Mouse (Mus musculus): ENCODE measurements around the gene Cfap299. TPM values are rescaled to one million over a fixed set of nuclear protein-coding genes. Genes with fewer than 3 reads are reported as not detected.

Gene Cfap299
- polyA plus RNA-seq, 1 experiment from 2014 or later: 0.17 TPM

DNA sequence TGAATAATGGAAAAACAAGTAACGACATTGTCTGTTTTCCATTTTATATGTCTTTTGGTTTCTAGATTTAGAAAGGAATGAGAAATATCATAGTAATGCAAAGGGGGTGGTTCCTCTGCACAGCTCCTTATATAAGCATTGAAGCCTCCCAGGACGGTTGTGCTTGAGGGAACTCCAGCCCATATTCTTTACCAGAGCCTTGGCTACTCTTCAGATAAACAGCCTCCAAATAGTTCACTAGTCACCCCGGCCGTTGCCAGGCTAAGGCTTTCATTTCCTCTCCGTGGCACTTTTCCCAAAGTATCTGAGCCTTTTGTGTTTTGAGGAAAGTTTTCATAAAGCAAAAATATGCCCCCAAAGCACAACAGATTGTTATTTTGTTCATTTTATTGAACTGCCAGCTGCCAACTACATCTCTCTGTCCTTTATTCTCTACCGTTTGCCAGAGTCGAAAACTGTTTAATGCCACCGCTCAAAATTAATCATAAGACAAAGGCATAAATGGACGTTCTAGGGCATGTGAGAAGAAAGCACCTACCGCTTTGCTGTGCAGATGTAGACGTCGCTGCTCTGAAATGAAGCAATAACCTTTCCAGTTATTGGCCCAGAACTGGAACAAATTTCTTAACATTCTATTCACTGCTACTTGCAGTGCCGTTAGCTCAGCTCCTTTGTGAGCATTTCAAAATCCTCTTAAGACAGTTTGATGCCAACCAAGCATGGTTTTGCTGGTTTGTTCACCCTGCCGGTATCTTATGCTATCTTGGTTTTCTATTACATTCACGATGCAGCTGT lies 433.0 kb downstream of the Cfap299 start:
- H3K9me3 ChIP-seq: no peaks in the 10 kb centered on the region
- WGBS: 84% methylated on average over 15 of the region's 15 CpGs

DNA sequence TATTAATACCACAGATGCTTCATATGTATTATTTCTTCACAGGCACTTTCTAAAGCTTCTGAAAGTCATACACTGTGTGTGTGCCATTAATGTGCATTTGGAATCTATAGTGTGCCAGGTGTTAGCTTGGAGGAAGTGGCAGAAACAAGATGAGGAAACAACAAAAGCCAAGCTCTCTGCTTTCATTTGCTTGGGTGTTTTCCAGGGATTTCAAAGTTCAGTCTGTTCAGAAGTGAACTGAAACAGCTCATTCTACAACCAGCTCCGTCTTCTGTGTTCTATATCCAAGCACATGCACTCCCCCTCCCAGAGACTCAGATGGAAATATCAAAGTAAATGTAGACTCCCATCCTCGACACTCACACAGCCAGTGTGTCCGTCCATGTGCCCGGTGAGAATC lies 449.5 kb downstream of the Cfap299 start:
- H3K4me1 ChIP-seq: no peaks in the 10 kb centered on the region
- 87% methylated on average over 4 of the region's 4 CpGs for WGBS
- no peaks in the 10 kb centered on the region for H3K27me3 ChIP-seq (ENCODE audit: poor library complexity, severe bottlenecking)
- no peak overlapping the region for H3K27ac ChIP-seq
- H3K4me3 ChIP-seq: no peak overlapping the region
- no peak for DNase-seq (ENCODE audit: extremely low spot score, low spot score)
- H3K36me3 ChIP-seq (replicated peaks): no peaks in the 10 kb centered on the region
- H3K9me3 ChIP-seq: no peaks in the 10 kb centered on the region

More for the DNA sequence above, 433.0 kb downstream of the Cfap299 start:
- Histone ChIP-seq H3K4me1 (no peaks in the 10 kb centered on the region), H3K27ac (no peak overlapping the region), H3K27me3 (ENCODE audit: poor library complexity, severe bottlenecking) (no peaks in the 10 kb centered on the region), H3K4me3 (no peak overlapping the region), H3K36me3 (replicated peaks) (no peaks in the 10 kb centered on the region)
- DNase-seq (ENCODE audit: extremely low spot score, low spot score): no peak

DNA sequence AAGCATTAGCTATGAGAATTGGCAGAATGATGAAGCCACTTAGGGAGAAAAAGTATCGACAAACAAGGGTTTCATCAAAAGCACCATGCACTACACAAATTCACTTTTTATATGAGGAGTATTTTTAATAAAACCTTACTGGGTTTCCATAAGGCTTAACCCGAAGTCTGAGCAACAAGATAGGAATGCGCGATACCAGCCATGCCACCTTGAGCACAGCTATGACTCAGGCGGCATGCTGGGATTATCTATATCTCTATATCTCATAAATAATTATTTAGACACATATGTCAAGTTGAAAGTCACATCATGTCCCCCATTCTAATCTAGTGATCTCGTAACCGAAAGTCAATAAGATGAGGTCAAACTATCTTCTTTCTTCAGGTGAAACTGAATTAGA lies 453.0 kb downstream of the Cfap299 start:
- no peaks in the 10 kb centered on the region for H3K27me3 ChIP-seq (ENCODE audit: poor library complexity, severe bottlenecking)
- no peak overlapping the region for H3K27ac ChIP-seq
- no peaks in the 10 kb centered on the region for H3K4me1 ChIP-seq
- no peaks in the 10 kb centered on the region for H3K36me3 ChIP-seq (replicated peaks)
- H3K9me3 ChIP-seq: no peaks in the 10 kb centered on the region
- DNase-seq (ENCODE audit: extremely low spot score, low spot score): no peak
- H3K4me3 ChIP-seq: no peak overlapping the region
- WGBS: 97% methylated on average over 7 of the region's 7 CpGs

DNA sequence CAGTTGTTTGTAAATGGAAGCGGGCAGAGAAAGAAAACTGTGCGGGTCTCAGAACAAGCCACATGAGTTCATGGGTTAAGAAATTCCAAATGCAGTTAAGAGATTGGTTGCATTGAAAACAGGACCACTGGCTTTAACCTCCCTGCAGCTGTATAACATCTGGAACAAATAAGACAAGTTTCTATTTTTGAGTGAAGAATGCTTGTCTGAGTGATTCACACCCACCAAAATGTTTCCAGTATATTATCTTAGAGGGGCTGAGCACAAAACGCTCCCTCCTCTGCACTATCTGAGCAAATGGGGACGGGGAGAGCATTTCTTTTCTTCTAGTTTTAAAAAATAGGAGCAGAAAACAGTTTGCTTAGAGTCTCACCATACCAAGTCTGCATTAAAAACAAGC lies 458.6 kb downstream of the Cfap299 start:
- H3K36me3 ChIP-seq (replicated peaks): no peaks in the 10 kb centered on the region
- no peaks in the 10 kb centered on the region for H3K27me3 ChIP-seq (ENCODE audit: poor library complexity, severe bottlenecking)
- H3K4me1 ChIP-seq: no peaks in the 10 kb centered on the region
- WGBS: 74% methylated on average over 4 of the region's 4 CpGs
- DNase-seq (ENCODE audit: extremely low spot score, low spot score): no peak
- no peak overlapping the region for H3K27ac ChIP-seq
- no peaks in the 10 kb centered on the region for H3K9me3 ChIP-seq
- no peak overlapping the region for H3K4me3 ChIP-seq

DNA sequence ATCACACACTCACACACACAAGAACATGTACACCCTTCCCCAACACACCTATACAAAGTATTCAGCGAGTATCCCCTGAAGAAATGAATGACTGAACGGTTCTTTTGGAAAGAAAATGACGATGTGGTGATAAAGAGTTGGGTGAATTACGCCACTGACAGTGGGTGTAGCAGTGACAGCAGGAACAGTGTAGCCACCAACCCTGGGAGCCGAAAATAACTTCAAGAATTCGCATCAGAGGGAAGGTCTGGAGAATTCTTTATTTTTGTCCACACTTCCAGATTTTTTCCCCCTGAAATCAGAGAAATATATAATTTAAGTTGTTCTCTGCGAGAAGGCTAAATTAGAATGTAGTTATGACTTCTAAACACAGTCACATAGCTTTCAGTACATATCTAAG lies 459.5 kb downstream of the Cfap299 start:
- Histone ChIP-seq H3K36me3 (replicated peaks) (no peaks in the 10 kb centered on the region), H3K4me1 (no peaks in the 10 kb centered on the region), H3K9me3 (no peaks in the 10 kb centered on the region), H3K4me3 (no peak overlapping the region), H3K27ac (no peak overlapping the region), H3K27me3 (ENCODE audit: poor library complexity, severe bottlenecking) (no peaks in the 10 kb centered on the region)
- WGBS: 87% methylated on average over 7 of the region's 7 CpGs
- DNase-seq (ENCODE audit: extremely low spot score, low spot score): no peak

DNA sequence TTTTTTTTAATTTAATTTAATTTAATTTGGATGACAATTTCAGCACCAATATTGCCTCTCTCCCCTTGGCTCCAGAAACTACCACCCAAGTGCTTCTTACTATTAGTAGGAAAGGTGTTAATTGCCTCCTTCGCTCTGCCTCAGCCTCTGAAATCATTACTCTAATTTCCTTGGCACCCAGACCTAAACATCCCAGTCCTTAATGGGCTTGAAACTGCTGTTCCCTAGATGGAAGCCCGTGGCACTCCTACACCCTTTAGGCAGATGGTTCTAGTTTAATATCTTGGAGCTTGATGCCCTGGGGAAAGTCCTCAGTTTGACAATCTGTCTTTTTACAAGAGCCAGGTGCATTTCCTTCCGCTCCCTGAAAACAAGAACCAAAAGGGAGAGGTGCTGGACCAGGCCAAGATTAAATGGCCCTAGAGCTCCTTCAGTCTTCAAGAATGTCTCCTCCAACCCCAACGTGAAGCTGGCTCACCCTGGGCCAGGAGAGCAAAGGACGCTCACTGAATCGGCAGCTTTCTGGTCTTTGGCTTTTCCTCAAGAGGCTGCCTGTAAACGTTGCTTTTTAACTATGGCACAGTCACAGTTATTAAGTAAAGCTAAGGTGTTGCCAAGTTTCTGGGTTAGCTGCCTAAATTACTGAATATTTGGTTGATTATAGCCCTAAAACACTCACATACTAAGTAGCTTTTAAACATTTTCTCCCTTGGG lies 461.9 kb downstream of the Cfap299 start:
- no peaks in the 10 kb centered on the region for H3K9me3 ChIP-seq
- no peak for DNase-seq (ENCODE audit: extremely low spot score, low spot score)
- H3K27ac ChIP-seq: no peak overlapping the region
- no peaks in the 10 kb centered on the region for H3K27me3 ChIP-seq (ENCODE audit: poor library complexity, severe bottlenecking)
- no peaks in the 10 kb centered on the region for H3K4me1 ChIP-seq
- no peak overlapping the region for H3K4me3 ChIP-seq
- 65% methylated on average over 7 of the region's 7 CpGs for WGBS
- no peaks in the 10 kb centered on the region for H3K36me3 ChIP-seq (replicated peaks)

DNA sequence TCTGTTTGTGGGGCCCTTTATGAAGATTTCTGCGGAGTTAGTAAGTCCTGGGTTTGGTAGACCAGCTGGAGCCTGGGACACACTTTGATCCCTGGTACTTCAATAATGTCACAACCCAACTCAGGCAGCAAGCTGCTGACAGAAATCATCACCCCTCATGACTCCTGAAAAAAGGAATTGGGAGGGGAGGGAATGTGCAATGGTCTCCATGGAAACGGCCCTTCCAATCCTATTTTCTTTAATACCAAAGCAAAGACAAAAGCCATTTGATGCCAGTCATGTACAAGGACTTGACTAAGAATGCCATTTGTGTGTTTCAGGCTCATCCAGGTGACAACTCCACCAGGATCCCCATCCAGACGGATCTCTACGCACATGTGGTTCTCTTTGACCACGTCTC lies 472.4 kb downstream of the Cfap299 start:
- peaks cover 10% of the 10 kb centered on the region for H3K4me1 ChIP-seq
- H3K36me3 ChIP-seq (replicated peaks): no peaks in the 10 kb centered on the region
- 66% methylated on average over 5 of the region's 5 CpGs for WGBS
- no peak overlapping the region for H3K4me3 ChIP-seq
- no peaks in the 10 kb centered on the region for H3K27me3 ChIP-seq (ENCODE audit: poor library complexity, severe bottlenecking)
- no peaks in the 10 kb centered on the region for H3K9me3 ChIP-seq
- DNase-seq (ENCODE audit: extremely low spot score, low spot score): no peak
- no peak overlapping the region for H3K27ac ChIP-seq

DNA sequence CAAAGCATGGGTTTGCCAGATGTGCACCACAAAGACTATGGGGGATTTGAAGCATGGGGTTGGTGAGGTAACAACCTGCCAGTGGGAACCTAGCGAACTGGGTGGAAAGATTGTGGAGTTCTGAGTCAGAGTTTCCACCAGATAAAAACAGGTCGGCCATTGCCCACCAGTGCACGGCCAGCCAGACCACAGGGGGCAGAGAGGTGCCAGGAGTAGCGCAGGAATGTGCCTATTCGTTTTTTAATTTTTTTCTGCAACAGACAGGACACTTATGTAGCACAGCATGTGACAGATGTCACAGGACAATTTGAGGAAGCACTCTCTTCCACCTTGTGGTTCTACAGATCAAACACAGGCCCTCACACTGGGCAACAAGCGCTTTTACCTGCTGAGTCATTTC lies 475.7 kb downstream of the Cfap299 start:
- peaks cover 10% of the 10 kb centered on the region for H3K4me1 ChIP-seq
- H3K4me3 ChIP-seq: no peak overlapping the region
- H3K27ac ChIP-seq: no peak overlapping the region
- WGBS: 89% methylated on average over 6 of the region's 6 CpGs
- no peak for DNase-seq (ENCODE audit: extremely low spot score, low spot score)
- no peaks in the 10 kb centered on the region for H3K9me3 ChIP-seq
- H3K36me3 ChIP-seq (replicated peaks): no peaks in the 10 kb centered on the region
- no peaks in the 10 kb centered on the region for H3K27me3 ChIP-seq (ENCODE audit: poor library complexity, severe bottlenecking)

DNA sequence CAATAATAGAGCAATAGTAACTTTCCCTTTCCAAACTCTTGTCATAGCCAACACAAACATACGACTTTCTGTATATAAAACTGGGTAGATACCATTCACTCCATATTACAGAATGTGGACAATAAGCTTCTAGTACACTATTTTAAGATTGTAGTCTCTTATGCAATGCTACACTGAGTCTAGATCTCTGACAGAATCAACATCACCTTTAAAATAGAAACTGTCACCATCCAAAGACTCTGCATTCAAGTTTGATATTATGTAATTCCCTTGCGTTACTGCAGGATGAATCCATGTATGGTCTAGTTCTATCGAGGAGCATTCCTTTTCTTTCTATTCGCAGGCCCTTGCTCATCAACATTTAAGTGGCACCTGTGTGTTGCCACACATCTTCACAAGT lies 477.4 kb downstream of the Cfap299 start:
- 97% methylated on average over 4 of the region's 4 CpGs for WGBS
- H3K27ac ChIP-seq: no peak overlapping the region
- H3K4me3 ChIP-seq: no peak overlapping the region
- H3K27me3 ChIP-seq (ENCODE audit: poor library complexity, severe bottlenecking): no peaks in the 10 kb centered on the region
- H3K36me3 ChIP-seq (replicated peaks): no peaks in the 10 kb centered on the region
- H3K4me1 ChIP-seq: peaks cover 3% of the 10 kb centered on the region
- no peaks in the 10 kb centered on the region for H3K9me3 ChIP-seq
- DNase-seq (ENCODE audit: extremely low spot score, low spot score): no peak

DNA sequence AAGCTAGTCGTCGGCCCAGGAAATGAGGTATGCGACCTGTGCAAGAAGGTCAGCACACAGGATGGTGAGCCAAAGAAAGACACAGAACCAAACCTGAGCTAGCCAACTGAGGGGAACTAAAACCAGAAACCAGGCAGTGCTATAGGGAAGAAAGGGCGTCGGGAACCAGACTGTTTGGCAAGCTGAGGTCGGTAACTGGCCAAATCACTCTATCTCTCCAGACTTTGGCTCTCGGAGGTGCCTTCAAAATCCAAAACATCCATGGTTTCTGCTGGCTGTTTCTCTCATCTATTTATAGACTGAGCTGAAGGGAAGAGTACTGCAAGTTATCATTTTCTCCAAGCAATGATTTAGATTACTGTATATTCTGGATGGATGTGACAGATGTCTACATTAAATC lies 477.9 kb downstream of the Cfap299 start:
- H3K27ac ChIP-seq: no peak overlapping the region
- no peaks in the 10 kb centered on the region for H3K9me3 ChIP-seq
- H3K27me3 ChIP-seq (ENCODE audit: poor library complexity, severe bottlenecking): no peaks in the 10 kb centered on the region
- H3K36me3 ChIP-seq (replicated peaks): no peaks in the 10 kb centered on the region
- H3K4me1 ChIP-seq: no peaks in the 10 kb centered on the region
- no peak for DNase-seq (ENCODE audit: extremely low spot score, low spot score)
- H3K4me3 ChIP-seq: no peak overlapping the region
- 91% methylated on average over 7 of the region's 7 CpGs for WGBS

DNA sequence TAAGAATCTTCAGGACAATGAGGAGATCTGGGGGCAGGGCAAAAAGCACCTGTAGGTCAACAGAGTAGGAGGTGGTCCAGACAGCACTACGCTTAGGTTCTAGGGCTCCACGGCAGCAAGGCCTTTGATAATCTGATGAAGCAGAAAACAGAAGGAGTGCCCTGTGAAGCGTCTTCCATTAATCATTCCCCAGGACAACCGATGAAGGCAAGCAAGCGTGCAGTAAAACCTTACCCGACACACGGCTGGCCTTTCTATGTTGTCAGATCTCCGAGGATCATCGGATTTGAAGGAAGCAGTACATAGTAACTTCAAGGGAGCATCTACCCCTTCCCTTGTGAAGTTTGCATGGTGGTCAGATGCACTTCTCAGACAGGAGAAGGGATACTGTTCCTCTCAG lies 478.8 kb downstream of the Cfap299 start:
- Histone ChIP-seq H3K36me3 (replicated peaks) (no peaks in the 10 kb centered on the region), H3K27ac (no peak overlapping the region), H3K4me1 (no peaks in the 10 kb centered on the region), H3K27me3 (ENCODE audit: poor library complexity, severe bottlenecking) (no peaks in the 10 kb centered on the region), H3K4me3 (no peak overlapping the region), H3K9me3 (peaks cover 4% of the 10 kb centered on the region; the same call in 1 of the 2 replicates)
- WGBS: 83% methylated on average over 9 of the region's 9 CpGs
- no peak for DNase-seq (ENCODE audit: extremely low spot score, low spot score)

DNA sequence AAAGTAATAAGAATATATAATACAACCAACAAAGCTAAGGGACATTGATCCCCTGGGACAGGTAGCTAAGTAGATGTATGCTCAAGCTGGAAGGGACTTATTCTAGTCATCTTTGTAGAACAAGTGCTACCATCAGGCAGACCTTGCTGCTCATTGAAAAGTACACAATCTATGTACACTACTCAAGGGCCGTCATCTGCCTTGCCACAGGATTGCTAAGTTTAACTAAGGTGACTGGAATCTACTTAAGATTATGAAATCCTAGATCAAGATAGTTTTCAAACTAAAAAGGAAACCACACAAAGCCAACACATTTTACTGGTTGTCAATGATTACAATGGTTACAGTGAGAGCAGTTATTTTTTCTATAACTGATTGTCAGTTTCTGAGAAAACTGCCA lies 483.3 kb downstream of the Cfap299 start:
- peaks cover 8% of the 10 kb centered on the region; the same call in 1 of the 2 replicates for H3K9me3 ChIP-seq
- 87% methylated on average over 1 of the region's 1 CpGs for WGBS

DNA sequence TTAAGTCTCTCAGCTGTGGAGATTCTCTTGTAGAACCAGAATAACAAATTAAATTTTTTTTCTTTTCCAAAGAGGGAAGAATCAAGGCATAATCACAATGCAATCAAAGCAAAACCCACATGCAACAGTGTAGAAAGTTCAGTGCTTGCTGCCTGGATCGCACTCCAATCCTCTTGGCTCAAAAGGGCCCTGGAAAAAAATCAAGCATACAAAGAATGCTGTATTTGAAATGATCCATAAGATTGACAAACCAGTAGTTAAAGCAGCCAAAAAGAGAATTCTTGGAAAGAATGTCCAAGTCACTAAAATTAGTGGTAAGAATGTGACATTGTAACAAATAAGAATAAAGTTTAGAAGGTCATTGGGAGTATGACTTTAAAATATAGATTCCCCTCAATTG lies 486.2 kb downstream of the Cfap299 start:
- DNase-seq (ENCODE audit: extremely low spot score, low spot score): no peak
- Histone ChIP-seq H3K4me3 (no peak overlapping the region), H3K36me3 (replicated peaks) (no peaks in the 10 kb centered on the region), H3K27ac (no peak overlapping the region), H3K27me3 (ENCODE audit: poor library complexity, severe bottlenecking) (no peaks in the 10 kb centered on the region), H3K4me1 (no peaks in the 10 kb centered on the region), H3K9me3 (peaks cover 8% of the 10 kb centered on the region; the same call in 1 of the 2 replicates)
- 94% methylated on average over 1 of the region's 1 CpGs for WGBS

More for the DNA sequence above, 483.3 kb downstream of the Cfap299 start:
- Histone ChIP-seq H3K27ac (no peak overlapping the region), H3K4me3 (no peak overlapping the region), H3K4me1 (no peaks in the 10 kb centered on the region), H3K27me3 (ENCODE audit: poor library complexity, severe bottlenecking) (no peaks in the 10 kb centered on the region), H3K36me3 (replicated peaks) (no peaks in the 10 kb centered on the region)
- DNase-seq (ENCODE audit: extremely low spot score, low spot score): no peak
